Mouse (Mus musculus) thymus, postnatal 25 days (tissue): ENCODE results near the gene C1ql3.

Source experiments
- DNase-seq: peaks from one replicate; pipeline ENCODE4 v3.0.0; 2022

Gene C1ql3

GRCm38 (mm10) chr2:13011472-13011871, at the start of gene C1ql3:
C1ql3 (minus strand) TSS chr2:13011806.
- peak; percentile 26 for DNase-seq

GRCm38 (mm10) chr2:13060426-13061170, 49.0 kb upstream of the C1ql3 start:
- no peak for DNase-seq

GRCm38 (mm10) chr2:13048649-13049048, 37.0 kb upstream of the C1ql3 start:
- DNase-seq: no peak

GRCm38 (mm10) chr2:13044555-13044954, 32.9 kb upstream of the C1ql3 start:
- DNase-seq: no peak

- no peak for DNase-seq
Measured at GRCm38 (mm10) chr2:13039785-13040184, 28.2 kb upstream of the C1ql3 start.

- DNase-seq: no peak
Measured at GRCm38 (mm10) chr2:13038772-13039171, 27.2 kb upstream of the C1ql3 start.

- no peak for DNase-seq
Measured at GRCm38 (mm10) chr2:13018861-13019260, 7.3 kb upstream of the C1ql3 start.

- DNase-seq: no peak
Measured at GRCm38 (mm10) chr2:13018382-13018781, 6.8 kb upstream of the C1ql3 start.

- no peak for DNase-seq
Measured at GRCm38 (mm10) chr2:13011973-13012372, 367 bp upstream of the C1ql3 start.

- peak; percentile 45 for DNase-seq
Measured at GRCm38 (mm10) chr2:13010460-13011341, 905 bp downstream of the C1ql3 start.

- DNase-seq: peak; percentile 71
Measured at GRCm38 (mm10) chr2:13010030-13010459, 1.6 kb downstream of the C1ql3 start.

GRCm38 (mm10) chr2:13009261-13009972, 2.2 kb downstream of the C1ql3 start:
- DNase-seq: no peak

- DNase-seq: no peak
Measured at GRCm38 (mm10) chr2:13008433-13008832, 3.2 kb downstream of the C1ql3 start.

- no peak for DNase-seq
Measured at GRCm38 (mm10) chr2:13000026-13000425, 11.6 kb downstream of the C1ql3 start.

- no peak for DNase-seq
Measured at GRCm38 (mm10) chr2:12984901-12985732, 26.5 kb downstream of the C1ql3 start.

- no peak for DNase-seq
Measured at GRCm38 (mm10) chr2:12978771-12979170, 32.8 kb downstream of the C1ql3 start.

GRCm38 (mm10) chr2:12977367-12977766, 34.2 kb downstream of the C1ql3 start:
- no peak for DNase-seq

GRCm38 (mm10) chr2:12973752-12974151, 37.9 kb downstream of the C1ql3 start:
- DNase-seq: no peak

GRCm38 (mm10) chr2:12970049-12970724, 41.4 kb downstream of the C1ql3 start:
- DNase-seq: no peak

- DNase-seq: no peak
Measured at GRCm38 (mm10) chr2:12956703-12957424, 54.7 kb downstream of the C1ql3 start.
